Mouse (Mus musculus): Measurements from ENCODE around the gene Ttll10. TPM values are rescaled to one million over a fixed set of nuclear protein-coding genes. Genes with fewer than 3 reads are reported as not detected.

The Ttll10 gene
- not detected in 2 replicates for polyA plus RNA-seq (2012)

GRCm38 (mm10) chr4:156059261-156059660, at the start of gene Ttll10:
TSS of gene Ttll10 (minus strand) at chr4:156059414.

GRCm38 (mm10) chr4:156026013-156026412, 33.2 kb downstream of the Ttll10 start, which contains the start of gene Tnfrsf18:
TSS of gene Tnfrsf18 (plus strand) at chr4:156026164.

GRCm38 (mm10) chr4:156013637-156014036, 45.6 kb downstream of the Ttll10 start, which contains the start of gene Tnfrsf4:
TSS of gene Tnfrsf4 (plus strand) at chr4:156013843.

GRCm38 (mm10) chr4:155992241-155992905, 66.8 kb downstream of the Ttll10 start, which contains the start of the genes B3galt6 and Sdf4:
TSS of gene B3galt6 (minus strand) at chr4:155992649.
TSS of gene Sdf4 (plus strand) at chr4:155992872.

Other genes with a start within 250 kb of the Ttll10 start
- gene Ccnl2, start 246.9 kb downstream of the Ttll10 start, polyA plus RNA-seq (2012) = 31.6 and 49.6 TPM in 2 replicates
- 234 and 261 TPM in 2 replicates for gene Aurkaip1, start 228.1 kb downstream of the Ttll10 start, polyA plus RNA-seq (2012)
- 0.96 TPM in 1 of 2 replicates, not detected in the other for gene Mxra8, start 219.7 kb downstream of the Ttll10 start, polyA plus RNA-seq (2012)
- 103 and 130 TPM in 2 replicates for gene Dvl1, start 212.0 kb downstream of the Ttll10 start, polyA plus RNA-seq (2012)
- 0.14 and 0.22 TPM in 2 replicates for gene Tas1r3, start 196.1 kb downstream of the Ttll10 start, polyA plus RNA-seq (2012)
- 2.0 and 2.1 TPM in 2 replicates for gene Cptp, start 190.0 kb downstream of the Ttll10 start, polyA plus RNA-seq (2012)
- 14.7 and 15.3 TPM in 2 replicates for gene Ints11, start 189.9 kb downstream of the Ttll10 start, polyA plus RNA-seq (2012)
- gene Pusl1, start 167.6 kb downstream of the Ttll10 start, polyA plus RNA-seq (2012) = 177 and 183 TPM in 2 replicates
- 39.0 and 51.7 TPM in 2 replicates for gene Acap3, start 167.6 kb downstream of the Ttll10 start, polyA plus RNA-seq (2012)
- 133 and 159 TPM in 2 replicates for gene Ube2j2, start 115.6 kb downstream of the Ttll10 start, polyA plus RNA-seq (2012)
- gene C1qtnf12, start 97.1 kb downstream of the Ttll10 start, polyA plus RNA-seq (2012) = 287 and 293 TPM in 2 replicates
- 4.0 and 5.1 TPM in 2 replicates for gene B3galt6, start 66.8 kb downstream of the Ttll10 start, polyA plus RNA-seq (2012)
- 50.9 and 58.4 TPM in 2 replicates for gene Sdf4, start 66.5 kb downstream of the Ttll10 start, polyA plus RNA-seq (2012)
- gene Tnfrsf4, start 45.6 kb downstream of the Ttll10 start, polyA plus RNA-seq (2012) = 0.81 and 2.3 TPM in 2 replicates
- gene Tnfrsf18, start 33.2 kb downstream of the Ttll10 start, polyA plus RNA-seq (2012) = 4.2 and 7.2 TPM in 2 replicates
- gene 9430015G10Rik, start 50.6 kb upstream of the Ttll10 start, polyA plus RNA-seq (2012) = 9.0 and 10.3 TPM in 2 replicates
- gene Rnf223, start 71.1 kb upstream of the Ttll10 start, polyA plus RNA-seq (2012) = 0.26 and 0.55 TPM in 2 replicates
- gene Agrn, start 138.1 kb upstream of the Ttll10 start, polyA plus RNA-seq (2012) = 7.6 and 9.0 TPM in 2 replicates
- gene Isg15, start 141.4 kb upstream of the Ttll10 start, polyA plus RNA-seq (2012) = 10.6 and 10.7 TPM in 2 replicates
- gene AW011738, start 143.9 kb upstream of the Ttll10 start, polyA plus RNA-seq (2012) = 2.0 and 2.5 TPM in 2 replicates
- gene Perm1, start 156.5 kb upstream of the Ttll10 start, polyA plus RNA-seq (2012) = 0.04 and 0.05 TPM in 2 replicates
- gene Plekhn1, start 175.4 kb upstream of the Ttll10 start, polyA plus RNA-seq (2012) = 32.6 and 41.5 TPM in 2 replicates
- 85.4 and 133 TPM in 2 replicates for gene Noc2l, start 176.6 kb upstream of the Ttll10 start, polyA plus RNA-seq (2012)
- 0.85 and 1.1 TPM in 2 replicates for gene Samd11, start 196.2 kb upstream of the Ttll10 start, polyA plus RNA-seq (2012)